Mouse (Mus musculus): ENCODE results near the gene Mettl24. TPM values are rescaled to one million over a fixed set of nuclear protein-coding genes. Genes with fewer than 3 reads are reported as not detected.

The Mettl24 gene
- polyA plus RNA-seq, 1 experiment: 18.2 TPM

DNA sequence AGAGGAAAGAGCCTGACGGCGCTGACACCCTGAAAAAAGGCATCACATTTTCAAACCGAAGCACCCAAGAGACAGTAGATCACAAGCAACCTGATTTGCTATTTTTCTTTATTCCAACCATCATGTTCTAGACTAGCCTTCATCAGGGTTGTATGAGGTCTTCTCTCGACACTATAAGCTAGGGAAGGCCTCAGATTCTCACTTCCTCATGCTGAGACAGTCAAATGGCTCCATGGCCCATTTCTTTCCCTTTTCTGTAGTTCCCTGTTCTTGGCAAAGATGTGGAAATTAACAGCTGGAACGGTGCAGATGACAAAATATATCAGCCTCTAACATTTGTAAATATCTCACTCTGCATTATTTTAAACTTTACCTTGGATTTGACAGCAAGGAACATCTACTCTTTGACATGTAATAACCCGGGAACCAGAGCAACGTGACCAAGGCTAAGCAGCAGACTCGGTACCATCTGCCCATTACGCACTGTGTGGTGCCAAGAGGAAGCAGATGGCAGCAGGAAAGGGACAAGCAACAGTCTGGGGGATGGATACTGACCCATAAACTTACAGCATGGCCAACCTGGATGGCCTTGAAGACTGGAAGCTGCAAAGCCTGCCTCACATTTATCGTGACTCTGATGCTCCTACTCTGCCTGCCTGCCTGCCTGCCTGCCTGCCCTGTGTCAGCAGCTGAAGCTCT is 164.2 kb downstream of the Mettl24 start:
- Histone ChIP-seq H3K4me1 (ENCODE audit: control insufficient read depth, insufficient read depth, low read length) (no peaks in the 10 kb centered on the region), H3K4me3 (replicated peaks; ENCODE audit: extremely low read depth, low read depth, low read length) (no peak overlapping the region)
- TF ChIP-seq POLR2A (IDR thresholded peaks at IDR 0.05; ENCODE audit: borderline replicate concordance, extremely low read depth, low read depth, low read length) (no peak), CTCF (IDR thresholded peaks at IDR 0.05; ENCODE audit: insufficient read depth, low read length) (no peak)
- 89% methylated on average over 10 of the region's 10 CpGs for WGBS
- no peak for DNase-seq

DNA sequence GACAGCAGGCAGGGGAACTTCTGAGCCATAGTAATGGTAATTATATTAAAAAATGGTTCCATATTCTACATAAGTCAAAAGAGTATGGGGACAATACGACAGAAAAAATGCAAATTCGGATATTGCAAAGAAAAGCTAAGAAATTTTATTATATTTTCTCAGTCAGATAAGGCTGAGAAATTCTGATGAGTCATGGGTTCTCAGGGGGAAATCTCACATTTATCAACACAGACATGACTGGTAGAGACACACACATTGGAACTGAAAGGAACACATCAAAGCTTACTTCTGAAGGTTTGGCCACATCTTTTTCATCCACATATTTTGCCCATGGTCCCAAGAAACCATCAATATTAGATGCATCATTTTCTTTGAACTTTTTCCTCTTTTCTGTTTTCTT is 167.6 kb downstream of the Mettl24 start:
- 93% methylated on average over 2 of the region's 2 CpGs for WGBS
- H3K4me3 ChIP-seq (replicated peaks; ENCODE audit: extremely low read depth, low read depth, low read length): no peak overlapping the region
- TF ChIP-seq POLR2A (IDR thresholded peaks at IDR 0.05; ENCODE audit: borderline replicate concordance, extremely low read depth, low read depth, low read length) (no peak), CTCF (IDR thresholded peaks at IDR 0.05; ENCODE audit: insufficient read depth, low read length) (no peak)
- H3K4me1 ChIP-seq (ENCODE audit: control insufficient read depth, insufficient read depth, low read length): no peaks in the 10 kb centered on the region
- no peak for DNase-seq

DNA sequence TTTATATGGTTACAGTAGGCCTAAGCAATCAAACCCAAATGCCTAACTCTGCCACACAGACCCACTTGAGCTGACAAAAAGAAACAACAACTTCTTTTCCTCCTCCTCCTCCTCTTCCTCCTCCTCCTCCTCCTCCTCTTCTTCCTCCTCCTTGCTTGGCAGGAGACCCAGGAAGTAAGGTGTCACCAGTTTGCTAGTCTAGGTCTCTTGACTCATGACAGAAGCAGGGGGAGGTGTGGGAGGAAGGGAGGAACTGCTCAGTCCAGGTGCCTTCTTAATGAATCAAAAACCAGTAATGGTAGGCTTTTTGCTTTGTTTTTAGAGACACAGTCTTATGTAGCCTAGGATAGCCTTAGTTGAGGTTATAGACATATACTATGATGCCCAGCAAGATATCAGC is 168.1 kb downstream of the Mettl24 start:
- DNase-seq: no peak
- Histone ChIP-seq H3K4me1 (ENCODE audit: control insufficient read depth, insufficient read depth, low read length) (no peaks in the 10 kb centered on the region), H3K4me3 (replicated peaks; ENCODE audit: extremely low read depth, low read depth, low read length) (no peak overlapping the region)
- TF ChIP-seq POLR2A (IDR thresholded peaks at IDR 0.05; ENCODE audit: borderline replicate concordance, extremely low read depth, low read depth, low read length) (no peak), CTCF (IDR thresholded peaks at IDR 0.05; ENCODE audit: insufficient read depth, low read length) (no peak)

DNA sequence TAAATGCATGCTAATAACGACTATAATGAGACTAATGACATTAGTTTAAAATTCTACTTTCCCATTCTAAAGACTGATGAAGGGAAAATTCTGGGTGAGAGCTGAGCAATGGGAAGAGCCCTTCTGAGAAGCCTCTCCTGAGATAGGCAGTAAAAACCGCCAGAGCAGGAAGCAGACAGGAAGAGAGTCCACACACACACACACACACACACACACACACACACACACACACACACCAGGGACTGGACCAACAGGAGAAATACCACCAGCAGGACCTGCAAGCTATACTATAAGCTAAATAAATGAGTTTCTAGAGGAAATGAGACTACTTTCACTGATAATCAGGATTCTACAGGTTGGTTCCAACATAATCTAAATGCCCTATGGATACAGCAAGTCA is 172.5 kb downstream of the Mettl24 start:
- Histone ChIP-seq H3K4me3 (replicated peaks; ENCODE audit: extremely low read depth, low read depth, low read length) (no peak overlapping the region), H3K4me1 (ENCODE audit: control insufficient read depth, insufficient read depth, low read length) (no peaks in the 10 kb centered on the region)
- 43% methylated on average over 2 of the region's 2 CpGs for WGBS
- TF ChIP-seq POLR2A (IDR thresholded peaks at IDR 0.05; ENCODE audit: borderline replicate concordance, extremely low read depth, low read depth, low read length) (no peak), CTCF (IDR thresholded peaks at IDR 0.05; ENCODE audit: insufficient read depth, low read length) (no peak)
- DNase-seq: no peak

DNA sequence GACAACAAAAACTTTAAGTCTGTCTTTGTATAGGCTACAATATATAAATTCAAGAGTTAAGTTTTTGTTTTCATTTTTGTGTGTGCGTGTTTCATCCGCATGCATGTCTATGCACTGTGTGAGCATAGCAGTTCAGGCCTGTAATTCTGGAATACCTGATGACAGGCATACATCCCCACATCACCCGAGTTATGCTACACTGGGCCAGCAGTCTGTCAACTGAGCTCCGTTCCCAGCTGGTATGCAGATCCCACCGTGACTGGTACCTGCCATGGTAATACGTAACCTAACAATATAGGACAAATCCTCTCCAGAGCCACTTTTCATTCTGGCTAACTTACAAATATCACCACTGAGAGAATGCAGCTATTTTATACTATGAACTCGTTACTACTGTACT is 173.6 kb downstream of the Mettl24 start:
- 93% methylated on average over 7 of the region's 7 CpGs for WGBS

DNA sequence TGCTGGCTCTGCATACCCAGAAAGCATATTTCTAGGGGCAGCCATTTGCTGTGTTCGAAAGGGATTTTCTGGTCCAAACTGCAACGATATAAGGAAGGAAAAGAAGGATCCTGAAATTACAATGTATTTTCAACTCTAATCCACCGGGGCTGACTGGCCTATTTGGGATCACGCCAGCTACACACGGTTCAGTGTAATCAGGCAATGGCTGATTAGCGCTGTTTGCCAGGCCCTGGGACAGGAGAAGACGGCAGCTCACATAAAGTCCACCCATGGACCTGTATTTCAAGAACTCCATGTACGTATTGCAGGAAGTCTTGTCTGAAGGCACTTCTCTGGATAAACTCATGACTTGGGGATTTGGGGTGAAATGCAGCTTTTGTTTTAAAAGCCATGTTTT is 174.5 kb downstream of the Mettl24 start:
- whole genome bisulfite sequencing: 65% methylated on average over 8 of the region's 8 CpGs
- no peak overlapping the region for H3K4me3 ChIP-seq (replicated peaks; ENCODE audit: extremely low read depth, low read depth, low read length)
- TF ChIP-seq POLR2A (IDR thresholded peaks at IDR 0.05; ENCODE audit: borderline replicate concordance, extremely low read depth, low read depth, low read length) (no peak), CTCF (IDR thresholded peaks at IDR 0.05; ENCODE audit: insufficient read depth, low read length) (no peak)
- DNase-seq: no peak
- no peaks in the 10 kb centered on the region for H3K4me1 ChIP-seq (ENCODE audit: control insufficient read depth, insufficient read depth, low read length)

More for the DNA sequence above, 173.6 kb downstream of the Mettl24 start:
- no peak for DNase-seq
- Histone ChIP-seq H3K4me3 (replicated peaks; ENCODE audit: extremely low read depth, low read depth, low read length) (no peak overlapping the region), H3K4me1 (ENCODE audit: control insufficient read depth, insufficient read depth, low read length) (no peaks in the 10 kb centered on the region)
- no peak for TF ChIP-seq CTCF (IDR thresholded peaks at IDR 0.05; ENCODE audit: insufficient read depth, low read length)
- no peak for TF ChIP-seq POLR2A (IDR thresholded peaks at IDR 0.05; ENCODE audit: borderline replicate concordance, extremely low read depth, low read depth, low read length)

Other genes with a start within 250 kb of the Mettl24 start
- gene Slc22a16, start 112.9 kb upstream of the Mettl24 start, polyA plus RNA-seq (2012; rRNA removed): not detected in 2 replicates
- 9.1 and 11.3 TPM in 2 replicates for gene Ddo, start 53.3 kb upstream of the Mettl24 start, polyA plus RNA-seq (2012; rRNA removed)
- gene Cdc40, start 200.0 kb downstream of the Mettl24 start, polyA plus RNA-seq (2012; rRNA removed): 10.9 and 11.8 TPM in 2 replicates
- 0.86 and 0.98 TPM in 2 replicates for gene Wasf1, start 200.2 kb downstream of the Mettl24 start, polyA plus RNA-seq (2012; rRNA removed)

Measured in lung, adult 2 months (tissue).